Mouse (Mus musculus) kidney, adult 2 months (tissue): ENCODE measurements at regions not wholly inside any gene's neighbourhood (a gene's known extent, or its start where the extent isn't known, plus 50 kb on each side); places are given as distances from the start of the nearest gene placed in this dataset.

Experiments
- DNase-seq: peaks from one replicate; pipeline ENCODE4 v3.0.0; 2021
- H3K27ac ChIP-seq: fragments of 200-500 bp; 2 replicates; pipeline ENCODE4 v1.5.1; 2012; ENCODE audit warnings: low read depth, low read length, control low read depth, inconsistent platforms; ENCODE audit not compliant: insufficient read depth
- H3K27me3 ChIP-seq: fragments of 200-500 bp; replicated peaks from 2 replicates; pipeline ENCODE4 v1.6.1; 2012; ENCODE audit warnings: mild to moderate bottlenecking, moderate library complexity, low read length, inconsistent platforms; ENCODE audit not compliant: control insufficient read depth, insufficient read depth
- H3K36me3 ChIP-seq: fragments of 200-500 bp; 2 replicates; pipeline ENCODE4 v1.6.1; 2012; ENCODE audit warnings: mild to moderate bottlenecking, moderate library complexity, low read length, inconsistent platforms; ENCODE audit not compliant: control insufficient read depth, insufficient read depth
- H3K4me1 ChIP-seq: fragments of 200-500 bp; 2 replicates; pipeline ENCODE4 v1.6.1; 2011; ENCODE audit warnings: low read length; ENCODE audit not compliant: control insufficient read depth, insufficient read depth
- H3K4me3 ChIP-seq: fragments of 200-500 bp; 2 replicates; pipeline ENCODE4 v1.5.1; 2011; ENCODE audit warnings: mild to moderate bottlenecking, low read depth, low read length, control low read depth; ENCODE audit not compliant: insufficient read depth
- CTCF ChIP-seq: fragments of 200-500 bp; conservative IDR thresholded peaks from 2 replicates; pipeline ENCODE4 v1.5.1; 2011; ENCODE audit warnings: low read depth, mild to moderate bottlenecking, control low read depth, low read length, moderate library complexity, mixed read lengths; ENCODE audit not compliant: insufficient read depth, insufficient read length
- POLR2A ChIP-seq: fragments of 200-500 bp; IDR thresholded peaks from one replicate; pipeline ENCODE4 v1.6.1; 2011; ENCODE audit warnings: low read depth, low read length, control low read depth
- WGBS: fragments of 180-500 bp; shearing (Covaris S2); methylation state at CpG from one replicate; pipeline ENCODE4 v1.1.7; 2018; 5-methylcytosine and 5-hydroxymethylcytosine counted together

- no peaks in the 10 kb centered on the region for H3K36me3 ChIP-seq
- H3K27ac ChIP-seq = no peak overlapping the region
- no peaks in the 10 kb centered on the region for H3K4me1 ChIP-seq
- H3K4me3 ChIP-seq = no peak overlapping the region
- no peak for TF ChIP-seq CTCF
- TF ChIP-seq POLR2A = no peak
- peak; percentile 71 for DNase-seq
- no peaks in the 10 kb centered on the region for H3K27me3 ChIP-seq
- 51% methylated on average over 2 of the region's 2 CpGs for WGBS
Measured at GRCm38 (mm10) chrX:19400046-19400445, 81.1 kb downstream of the Tex13c3 start.
